Mouse (Mus musculus) midbrain, embryonic 13.5 days (tissue): ENCODE data around the gene Casp7. TPM values are rescaled to one million over a fixed set of nuclear protein-coding genes. Genes with fewer than 3 reads are reported as not detected.

Source experiments
- ATAC-seq: fragments of 200-750 bp; cut with Nextera tagmentation; 2 replicates; pipeline ENCODE4 v1.8.0; 2017; ENCODE audit warnings: mild to moderate bottlenecking, moderate TSS enrichment, moderate library complexity
- H3K27ac ChIP-seq: fragments of 300-500 bp; sonication (generic); 2 replicates; pipeline ENCODE4 v1.5.1; 2015; ENCODE audit warnings: inconsistent platforms, mild to moderate bottlenecking, moderate library complexity
- H3K27me3 ChIP-seq: fragments of 300-500 bp; sonication (generic); 2 replicates; pipeline ENCODE4 v1.6.1; 2015; ENCODE audit warnings: mild to moderate bottlenecking, inconsistent platforms
- H3K36me3 ChIP-seq: fragments of 300-500 bp; sonication (generic); 2 replicates; pipeline ENCODE4 v1.6.1; 2015; ENCODE audit warnings: mild to moderate bottlenecking, inconsistent platforms
- H3K4me1 ChIP-seq: fragments of 300-500 bp; sonication (generic); replicated peaks from 2 replicates; pipeline ENCODE4 v1.6.1; 2015; ENCODE audit warnings: inconsistent platforms
- H3K4me2 ChIP-seq: fragments of 300-500 bp; sonication (generic); replicated peaks from 2 replicates; pipeline ENCODE4 v1.6.1; 2015; ENCODE audit warnings: moderate library complexity, mild to moderate bottlenecking, inconsistent platforms
- H3K4me3 ChIP-seq: fragments of 300-500 bp; sonication (generic); replicated peaks from 2 replicates; pipeline ENCODE4 v1.5.1; 2015; ENCODE audit warnings: mild to moderate bottlenecking, inconsistent platforms
- H3K9ac ChIP-seq: fragments of 300-500 bp; sonication (generic); replicated peaks from 2 replicates; pipeline ENCODE4 v1.6.1; 2015; ENCODE audit warnings: mild to moderate bottlenecking, inconsistent platforms
- H3K9me3 ChIP-seq: fragments of 300-500 bp; sonication (generic); 2 replicates; pipeline ENCODE4 v1.6.1; 2016; ENCODE audit warnings: mild to moderate bottlenecking, inconsistent platforms
- WGBS: fragments of 180-500 bp; shearing (Covaris S2); methylation state at CpG from one replicate; pipeline ENCODE4 v1.1.7; 2015; 5-methylcytosine and 5-hydroxymethylcytosine counted together
- polyA plus RNA-seq: library from polyadenylated mRNA; unstranded; fragments of >200 nt; fragmentation: Nextera tagmentation; extraction: Ambion mirVana; gene quantifications from 2 replicates; pipeline ENCODE4 v1.2.1, GENCODE M21; 2015

Casp7 gene
- polyA plus RNA-seq, 1 experiment from 2014 or later: 13.0 TPM

DNA sequence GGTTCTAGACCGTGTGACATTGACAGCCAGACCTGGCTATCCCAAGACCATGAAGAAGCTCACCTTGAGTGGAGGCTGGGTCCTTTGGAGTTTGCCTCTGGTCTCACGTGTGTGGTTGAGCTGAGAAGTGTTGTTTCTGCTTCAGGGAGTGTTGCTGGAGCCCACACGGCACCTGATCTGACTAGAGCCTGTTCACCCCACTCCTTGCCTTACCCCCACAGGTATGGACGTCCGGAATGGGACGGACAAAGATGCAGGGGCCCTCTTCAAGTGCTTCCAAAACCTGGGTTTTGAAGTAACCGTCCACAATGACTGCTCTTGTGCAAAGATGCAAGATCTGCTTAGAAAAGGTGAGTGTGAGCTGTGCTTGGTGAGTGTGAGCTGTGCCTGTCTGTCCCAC is 36.7 kb downstream of the Casp7 start:
- 93% methylated on average over 7 of the region's 7 CpGs for WGBS

GRCm38 (mm10) chr19:56436380-56436779 is 39.5 kb downstream of the Casp7 start:
- Histone ChIP-seq H3K4me3 (no peak overlapping the region), H3K4me1 (no peaks in the 10 kb centered on the region), H3K27ac (no peak overlapping the region), H3K4me2 (no peak overlapping the region), H3K9ac (no peak overlapping the region), H3K36me3 (no peaks in the 10 kb centered on the region), H3K27me3 (no peaks in the 10 kb centered on the region), H3K9me3 (no peaks in the 10 kb centered on the region)
- 82% methylated on average over 13 of the region's 13 CpGs for WGBS
- ATAC-seq: no peak

More for the DNA sequence above, 36.7 kb downstream of the Casp7 start:
- Histone ChIP-seq H3K36me3 (no peaks in the 10 kb centered on the region), H3K9ac (no peak overlapping the region), H3K4me3 (no peak overlapping the region), H3K4me2 (no peak overlapping the region), H3K9me3 (no peaks in the 10 kb centered on the region), H3K27me3 (no peaks in the 10 kb centered on the region), H3K27ac (no peak overlapping the region), H3K4me1 (no peaks in the 10 kb centered on the region)
- no peak for ATAC-seq

GRCm38 (mm10) chr19:56438357-56439071 is 41.6 kb downstream of the Casp7 start:
- Histone ChIP-seq H3K36me3 (no peaks in the 10 kb centered on the region), H3K27me3 (no peaks in the 10 kb centered on the region), H3K9ac (no peak overlapping the region), H3K4me3 (no peak overlapping the region), H3K27ac (no peak overlapping the region), H3K4me2 (no peak overlapping the region), H3K4me1 (no peaks in the 10 kb centered on the region), H3K9me3 (no peaks in the 10 kb centered on the region)
- no peak for ATAC-seq
- 86% methylated on average over 7 of the region's 7 CpGs for WGBS

DNA sequence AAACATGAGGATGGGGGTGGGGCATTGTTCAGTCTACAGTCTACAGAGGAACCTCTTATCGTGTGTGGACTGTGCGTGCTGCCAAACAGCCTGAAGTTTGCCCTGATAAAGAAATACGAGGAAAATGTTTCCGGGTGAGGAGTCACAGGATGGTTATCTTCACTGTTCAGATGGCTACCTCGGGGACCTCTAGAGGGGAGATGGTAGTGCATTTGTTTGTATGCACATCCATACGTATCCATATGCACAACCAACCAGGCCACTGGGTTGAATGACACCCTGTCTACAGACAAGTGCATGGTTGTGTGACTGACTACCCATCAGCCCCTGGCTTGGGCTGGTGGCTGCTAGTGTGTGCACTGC is 42.1 kb downstream of the Casp7 start:
- no peaks in the 10 kb centered on the region for H3K27me3 ChIP-seq
- WGBS: 92% methylated on average over 6 of the region's 6 CpGs
- H3K4me3 ChIP-seq: no peak overlapping the region
- ATAC-seq: no peak
- H3K27ac ChIP-seq: no peak overlapping the region
- no peak overlapping the region for H3K9ac ChIP-seq
- H3K4me2 ChIP-seq: no peak overlapping the region
- H3K9me3 ChIP-seq: no peaks in the 10 kb centered on the region
- H3K36me3 ChIP-seq: no peaks in the 10 kb centered on the region
- no peaks in the 10 kb centered on the region for H3K4me1 ChIP-seq

- WGBS: 87% methylated on average over 14 of the region's 14 CpGs
- H3K27me3 ChIP-seq: no peaks in the 10 kb centered on the region
- H3K36me3 ChIP-seq: no peaks in the 10 kb centered on the region
- H3K4me1 ChIP-seq: peaks cover 10% of the 10 kb centered on the region; the same call in 1 of the 2 replicates
- H3K9me3 ChIP-seq: no peaks in the 10 kb centered on the region
- no peak for ATAC-seq
- no peak overlapping the region for H3K4me2 ChIP-seq
- no peak overlapping the region for H3K4me3 ChIP-seq
- no peak overlapping the region for H3K27ac ChIP-seq
- H3K9ac ChIP-seq: no peak overlapping the region
Observed at GRCm38 (mm10) chr19:56443445-56443844, 46.5 kb downstream of the Casp7 start.

GRCm38 (mm10) chr19:56448784-56449183 is 51.9 kb downstream of the Casp7 start:
- no peak overlapping the region for H3K9ac ChIP-seq
- 95% methylated on average over 4 of the region's 4 CpGs for WGBS
- H3K4me2 ChIP-seq: no peak overlapping the region
- 0 out of 2 replicates have a peak, but pooled peaks cover 2% of the 10 kb centered on the region for H3K27me3 ChIP-seq
- no peaks in the 10 kb centered on the region for H3K36me3 ChIP-seq
- no peak overlapping the region for H3K4me3 ChIP-seq
- ATAC-seq: no peak
- H3K9me3 ChIP-seq: no peaks in the 10 kb centered on the region
- peaks cover 10% of the 10 kb centered on the region; the same call in 1 of the 2 replicates for H3K4me1 ChIP-seq
- no peak overlapping the region for H3K27ac ChIP-seq

DNA sequence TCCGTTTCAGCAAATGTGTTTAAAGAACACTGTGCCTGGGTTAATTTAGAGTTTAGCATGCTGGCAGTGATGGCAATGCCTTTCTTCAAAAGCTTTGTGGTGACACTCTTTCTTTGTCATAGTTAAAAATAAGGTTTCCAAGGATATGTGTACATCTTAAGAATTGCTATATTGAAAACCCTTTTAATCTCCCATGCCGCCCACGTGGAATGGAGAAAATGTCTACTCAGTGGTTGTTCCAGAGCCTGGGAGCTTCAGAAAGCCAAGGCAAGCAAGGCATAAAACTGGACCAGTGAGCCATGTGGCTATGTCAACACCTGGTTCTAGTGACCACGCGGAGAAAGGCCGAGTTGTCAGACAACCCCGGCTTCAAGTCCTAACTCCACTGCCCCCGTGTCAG is 52.6 kb downstream of the Casp7 start:
- H3K36me3 ChIP-seq: no peaks in the 10 kb centered on the region
- H3K9me3 ChIP-seq: no peaks in the 10 kb centered on the region
- H3K4me1 ChIP-seq: peaks cover 10% of the 10 kb centered on the region; the same call in 1 of the 2 replicates
- H3K27ac ChIP-seq: no peak overlapping the region
- H3K27me3 ChIP-seq: 0 out of 2 replicates have a peak, but pooled peaks cover 3% of the 10 kb centered on the region
- ATAC-seq: no peak
- H3K4me2 ChIP-seq: no peak overlapping the region
- no peak overlapping the region for H3K4me3 ChIP-seq
- H3K9ac ChIP-seq: no peak overlapping the region
- 90% methylated on average over 8 of the region's 8 CpGs for WGBS

DNA sequence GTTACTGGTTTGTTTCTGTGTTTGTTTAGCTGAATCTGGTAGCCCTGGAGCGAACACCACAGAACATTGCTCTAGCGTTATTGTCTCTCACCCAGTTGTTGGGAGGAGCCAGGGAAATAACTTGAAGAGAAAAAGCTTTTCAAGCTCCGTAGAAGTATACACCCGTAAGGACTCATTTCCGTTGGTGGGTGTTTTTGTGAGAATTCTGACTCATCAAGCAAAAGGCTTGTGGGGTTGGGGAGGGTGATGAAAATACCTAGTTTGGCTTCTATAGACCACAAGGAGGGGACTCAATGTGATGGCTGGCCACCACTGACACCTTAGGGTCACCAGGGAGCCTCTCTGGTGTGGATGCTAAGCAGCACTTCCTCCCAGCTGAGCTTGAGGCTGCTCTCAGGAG is 54.0 kb downstream of the Casp7 start:
- Histone ChIP-seq H3K27ac (no peak overlapping the region), H3K9ac (no peak overlapping the region), H3K36me3 (no peaks in the 10 kb centered on the region), H3K4me1 (no peaks in the 10 kb centered on the region), H3K4me2 (no peak overlapping the region), H3K9me3 (no peaks in the 10 kb centered on the region), H3K27me3 (0 out of 2 replicates have a peak, but pooled peaks cover 3% of the 10 kb centered on the region), H3K4me3 (no peak overlapping the region)
- WGBS: 90% methylated on average over 5 of the region's 5 CpGs
- no peak for ATAC-seq

- WGBS: 85% methylated on average over 4 of the region's 4 CpGs
- Histone ChIP-seq H3K27me3 (0 out of 2 replicates have a peak, but pooled peaks cover 3% of the 10 kb centered on the region), H3K4me1 (no peaks in the 10 kb centered on the region), H3K4me2 (no peak overlapping the region), H3K4me3 (no peak overlapping the region), H3K36me3 (no peaks in the 10 kb centered on the region), H3K27ac (no peak overlapping the region), H3K9ac (no peak overlapping the region), H3K9me3 (no peaks in the 10 kb centered on the region)
- no peak for ATAC-seq
Observed at GRCm38 (mm10) chr19:56451867-56452266, 54.9 kb downstream of the Casp7 start.

GRCm38 (mm10) chr19:56452421-56452820 is 55.5 kb downstream of the Casp7 start:
- no peak overlapping the region for H3K4me3 ChIP-seq
- no peaks in the 10 kb centered on the region for H3K36me3 ChIP-seq
- no peak overlapping the region for H3K27ac ChIP-seq
- H3K4me1 ChIP-seq: no peaks in the 10 kb centered on the region
- 0 out of 2 replicates have a peak, but pooled peaks cover 3% of the 10 kb centered on the region for H3K27me3 ChIP-seq
- no peak overlapping the region for H3K9ac ChIP-seq
- no peak for ATAC-seq
- H3K4me2 ChIP-seq: no peak overlapping the region
- no peaks in the 10 kb centered on the region for H3K9me3 ChIP-seq
- WGBS: 93% methylated on average over 2 of the region's 2 CpGs

DNA sequence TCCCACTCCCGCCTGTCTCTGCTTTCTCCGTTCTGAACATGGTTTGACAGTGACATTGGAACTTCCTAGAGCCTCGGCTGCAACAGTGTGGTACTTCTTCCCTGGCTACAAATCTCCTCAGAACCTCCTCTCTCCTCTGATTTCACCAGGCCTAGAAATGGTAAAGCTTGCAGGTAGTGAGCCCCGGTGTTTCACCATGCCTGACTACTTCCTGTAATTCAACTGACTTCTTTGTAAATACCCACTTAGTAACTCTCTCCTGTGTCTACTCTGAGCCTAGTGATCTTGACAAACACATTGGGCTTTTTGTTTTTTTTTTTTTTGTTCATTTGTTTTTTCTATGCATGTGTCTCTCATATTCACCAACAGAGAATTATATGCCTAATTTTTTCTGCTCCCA is 57.9 kb downstream of the Casp7 start:
- no peak overlapping the region for H3K27ac ChIP-seq
- H3K36me3 ChIP-seq: no peaks in the 10 kb centered on the region
- H3K4me1 ChIP-seq: no peaks in the 10 kb centered on the region
- 0 out of 2 replicates have a peak, but pooled peaks cover 3% of the 10 kb centered on the region for H3K27me3 ChIP-seq
- WGBS: 83% methylated on average over 4 of the region's 4 CpGs
- H3K4me3 ChIP-seq: no peak overlapping the region
- no peak for ATAC-seq
- H3K9ac ChIP-seq: no peak overlapping the region
- H3K4me2 ChIP-seq: no peak overlapping the region
- H3K9me3 ChIP-seq: no peaks in the 10 kb centered on the region

GRCm38 (mm10) chr19:56455369-56455768 is 58.4 kb downstream of the Casp7 start:
- Histone ChIP-seq H3K36me3 (no peaks in the 10 kb centered on the region), H3K9ac (no peak overlapping the region), H3K9me3 (no peaks in the 10 kb centered on the region), H3K4me3 (no peak overlapping the region), H3K4me2 (no peak overlapping the region), H3K27ac (no peak overlapping the region), H3K4me1 (no peaks in the 10 kb centered on the region), H3K27me3 (0 out of 2 replicates have a peak, but pooled peaks cover 3% of the 10 kb centered on the region)
- WGBS: 46% methylated on average over 2 of the region's 2 CpGs
- no peak for ATAC-seq

- no peak for ATAC-seq
- Histone ChIP-seq H3K4me1 (no peaks in the 10 kb centered on the region), H3K4me3 (no peak overlapping the region), H3K27me3 (0 out of 2 replicates have a peak, but pooled peaks cover 3% of the 10 kb centered on the region), H3K27ac (no peak overlapping the region), H3K9ac (no peak overlapping the region), H3K9me3 (no peaks in the 10 kb centered on the region), H3K4me2 (no peak overlapping the region), H3K36me3 (no peaks in the 10 kb centered on the region)
- WGBS: 86% methylated on average over 4 of the region's 4 CpGs
Observed at GRCm38 (mm10) chr19:56457569-56457968, 60.6 kb downstream of the Casp7 start.
